Comparison of ENCODE assay signal across 20 mouse cellular contexts in genomic region chr4:149906921-149907320, GRCm38 (mm10). TPM values are rescaled to one million over a fixed set of nuclear protein-coding genes. Genes with fewer than 3 reads are reported as not detected.
DNase-seq lines count a peak whose midpoint lies in the region; ATAC-seq lines count a peak whose summit lies in the region.
"Had no signal": no experiment of that assay in that cellular context is flagged by ENCODE, and none has a peak within 500 bp of the region (broad histone marks: within the 10 kb centered on the region; RNA-seq: fewer than 3 reads in every experiment).

No protein-coding gene starts in this region.

- ATAC-seq in intestine, embryonic 15.5 days, result no peak
- ATAC-seq: forebrain, embryonic 13.5 days; forebrain, postnatal 0 days; hindbrain, postnatal 0 days; intestine, embryonic 16.5 days had no signal

- H3K27me3 ChIP-seq in intestine, embryonic 15.5 days (replicated peaks), result no peaks in the 10 kb centered on the region
- H3K27me3 ChIP-seq: embryonic facial prominence, embryonic 13.5 days; forebrain, embryonic 13.5 days; heart, embryonic 13.5 days had no signal

- no peak overlapping the region for H3K27ac ChIP-seq in intestine, embryonic 15.5 days
- H3K27ac ChIP-seq: embryonic facial prominence, embryonic 13.5 days; forebrain, embryonic 13.5 days; gastrocnemius, adult 2 months; heart, embryonic 13.5 days; hindbrain, embryonic 12.5 days; hindbrain, postnatal 0 days had no signal

- H3K4me1 ChIP-seq in intestine, embryonic 15.5 days (replicated peaks), result peaks cover 13% of the 10 kb centered on the region

- peaks cover 4% of the 10 kb centered on the region; the same call in 1 of the 2 replicates for H3K36me3 ChIP-seq in intestine, embryonic 15.5 days
- H3K36me3 ChIP-seq: G1E had no signal

- no peak overlapping the region for H3K9ac ChIP-seq in intestine, embryonic 15.5 days
- H3K9ac ChIP-seq: embryonic facial prominence, embryonic 13.5 days; forebrain, embryonic 13.5 days; forebrain, postnatal 0 days; heart, embryonic 13.5 days; hindbrain, embryonic 12.5 days had no signal

- H3K9me3 ChIP-seq in intestine, embryonic 15.5 days, result no peaks in the 10 kb centered on the region
- H3K9me3 ChIP-seq: embryonic facial prominence, embryonic 13.5 days; forebrain, embryonic 13.5 days; G1E; heart, embryonic 13.5 days; hindbrain, embryonic 12.5 days had no signal

- 45% methylated on average over 13 of the region's 13 CpGs for WGBS in intestine, embryonic 15.5 days

- no peak overlapping the region for H3K4me2 ChIP-seq in intestine, embryonic 15.5 days (replicated peaks)
- H3K4me2 ChIP-seq: embryonic facial prominence, embryonic 13.5 days; forebrain, embryonic 13.5 days; heart, embryonic 13.5 days; hindbrain, embryonic 12.5 days had no signal

- DNase-seq in ES-CJ7 (ENCODE audit: low read depth, low spot score) (peak; percentile 34), R1 (ENCODE audit: low read depth, low spot score) (peak; percentile 74)
- DNase-seq in embryo, embryonic 9.5 days (ENCODE audit: extremely low spot score), result peak; percentile 78
- peak; percentile 44 for DNase-seq in yolk sac, embryonic 10.5 days (ENCODE audit: low spot score)
- no peak for DNase-seq in adrenal gland, postnatal 14 days
- DNase-seq: cerebellum, adult 18-20 months; cerebellum, adult 9-11 months; cerebellum, postnatal 36 days; forebrain, postnatal 0 days; gastrocnemius, adult 2 months; gastrocnemius, postnatal 25 days; heart, postnatal 36 days had no signal

- H3K4me3 ChIP-seq in intestine, embryonic 15.5 days (replicated peaks), result no peak overlapping the region
- H3K4me3 ChIP-seq: embryonic facial prominence, embryonic 13.5 days; forebrain, embryonic 13.5 days; gastrocnemius, adult 2 months; heart, embryonic 13.5 days; hindbrain, embryonic 12.5 days had no signal

RNA-seq across cellular contexts. Expression of gene Spsb1, which starts 47.9 kb away (rescaled TPM):
- polyA plus RNA-seq in intestine, embryonic 15.5 days (2015; fragmentation: Nextera tagmentation; extraction: Ambion mirVana), result 17.0 and 18.2 TPM in 2 replicates
- 24.7 and 29.6 TPM in 2 replicates for total RNA-seq in adrenal gland, postnatal 14 days (2021)
- total RNA-seq: G1E had no signal
